Mouse (Mus musculus) retina, postnatal 7 days (tissue): ENCODE measurements around the gene Olfr1414.
"Not testable (repeated sequence)": the region's sequence is repeated elsewhere in the genome, so short reads cannot be mapped to it uniquely, and the experiment has no call there.

Source experiments
- DNase-seq: peaks from one replicate; pipeline ENCODE4 v3.0.0-alpha.2; 2012; ENCODE audit warnings: low read depth, low spot score

The Olfr1414 gene

DNA sequence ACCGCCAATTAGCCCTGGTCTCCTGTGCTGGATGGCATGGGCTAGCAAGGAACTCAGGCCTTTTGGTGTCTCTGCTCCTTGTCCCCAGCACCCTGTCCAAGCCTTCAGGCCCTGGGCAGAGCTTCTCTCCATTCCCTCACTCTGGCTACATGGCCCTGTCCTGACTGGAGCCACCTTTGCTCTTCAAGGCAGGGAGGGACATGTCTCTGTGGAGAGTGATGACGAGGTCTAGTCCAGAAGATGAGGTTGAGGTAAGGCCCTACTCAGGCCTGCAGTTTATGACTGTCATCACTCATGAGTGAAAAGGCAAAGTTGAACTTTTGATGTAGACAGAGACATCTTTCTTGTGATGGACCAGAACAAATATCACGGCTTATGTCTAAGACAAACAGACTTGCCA lies at the start of gene Olfr1414:
Olfr1414 (minus strand) TSS at position 101 of the 400 bp plus-strand sequence.
- no peak for DNase-seq

DNA sequence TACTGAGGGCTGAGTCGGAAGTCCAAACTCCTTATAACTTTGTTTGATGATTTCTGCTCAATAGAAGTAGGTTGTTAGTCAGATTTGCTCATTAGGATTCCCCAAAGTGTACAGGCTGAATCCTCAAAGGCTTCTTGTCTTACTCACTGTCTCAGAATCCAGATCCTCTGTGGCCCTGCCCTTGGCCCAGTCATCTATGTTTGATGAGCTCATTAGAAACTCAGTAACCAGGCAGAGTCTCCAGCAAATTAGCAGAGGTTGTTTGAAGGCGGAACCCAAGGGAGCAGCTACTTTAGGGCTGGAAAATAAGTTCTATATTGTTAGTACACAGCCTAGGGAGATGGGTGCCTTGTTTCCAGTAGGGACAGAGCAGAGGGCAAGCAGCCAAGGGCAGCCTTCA lies 27.5 kb upstream of the Olfr1414 start:
- DNase-seq: no peak

DNA sequence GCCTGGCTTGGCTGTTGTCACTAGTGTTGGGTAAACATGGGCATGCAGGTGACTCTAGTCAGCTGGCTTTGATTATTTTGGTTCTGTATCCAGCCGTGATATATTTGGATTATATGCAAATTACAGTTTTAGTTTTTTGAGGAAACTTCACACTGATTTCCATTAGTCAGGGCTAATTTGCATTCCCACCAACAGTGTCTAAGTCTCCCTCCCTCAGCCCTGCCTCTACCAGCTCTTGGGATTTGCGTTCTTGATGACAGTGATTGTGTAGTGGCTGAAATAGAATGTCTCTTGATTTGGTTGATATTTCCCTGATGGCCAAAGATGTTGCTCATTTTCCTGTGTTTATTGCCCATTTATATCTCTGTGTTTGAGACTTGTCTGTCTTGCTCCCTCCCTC lies 20.6 kb upstream of the Olfr1414 start:
- DNase-seq: no peak

DNA sequence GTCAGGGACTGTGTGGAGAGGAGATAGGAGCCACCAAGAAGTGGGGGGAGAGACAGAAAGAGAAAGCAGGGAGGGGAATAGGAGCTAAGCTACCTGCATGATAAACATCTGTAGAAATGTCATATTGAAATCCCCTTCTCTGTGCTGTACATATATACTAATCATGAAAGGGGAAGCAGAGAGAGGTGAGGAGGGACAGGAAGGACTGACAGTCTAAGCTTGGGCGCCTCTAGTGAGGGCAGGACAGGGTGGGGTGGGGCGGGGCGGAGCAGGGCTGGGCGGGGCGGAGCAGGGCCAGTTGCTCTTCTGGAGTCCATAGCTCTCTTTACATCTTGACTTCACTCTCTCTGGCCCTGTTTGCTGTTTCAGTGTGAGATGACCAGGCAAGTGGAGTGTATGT lies 18.5 kb upstream of the Olfr1414 start:
- no peak for DNase-seq

DNA sequence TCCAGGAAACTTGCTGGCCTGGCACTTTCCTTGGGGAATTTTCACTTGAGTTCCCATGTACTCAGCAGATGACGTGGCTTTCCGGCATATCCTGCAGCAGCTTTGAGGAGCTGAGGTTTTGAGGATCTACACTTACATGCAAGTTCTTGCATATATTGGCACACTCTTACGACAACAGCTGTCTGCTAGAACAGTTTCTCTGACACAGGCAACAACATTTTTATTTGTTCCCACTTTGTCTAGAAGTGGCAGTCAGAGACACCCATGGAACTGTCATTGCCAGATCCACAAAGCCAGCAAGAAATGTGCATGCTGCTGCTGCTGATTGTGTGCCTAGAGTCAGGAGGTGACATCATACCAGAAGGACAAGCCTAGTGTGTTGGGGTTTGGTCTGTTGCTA lies 5.3 kb upstream of the Olfr1414 start:
- no peak for DNase-seq

DNA sequence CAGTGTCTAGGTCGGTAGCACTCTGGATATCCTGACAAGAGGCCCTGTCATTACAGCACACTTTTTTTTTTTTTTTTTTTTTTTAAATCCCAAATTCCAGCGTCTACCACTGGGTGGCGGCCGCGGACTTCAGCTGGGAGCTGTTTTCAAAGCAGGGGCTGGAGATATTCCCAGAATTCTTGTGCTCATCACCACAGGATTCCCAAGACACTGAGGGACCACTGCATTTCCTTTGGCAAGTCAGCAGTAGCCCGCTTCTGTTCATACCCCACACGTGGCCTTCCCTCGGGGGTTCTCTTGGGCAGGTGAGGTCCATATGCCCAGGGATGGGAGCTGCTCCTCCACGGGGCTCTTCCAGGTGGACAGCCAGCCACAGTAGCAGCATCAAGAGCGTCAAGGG lies 2.9 kb upstream of the Olfr1414 start:
- DNase-seq: peak; percentile 54

DNA sequence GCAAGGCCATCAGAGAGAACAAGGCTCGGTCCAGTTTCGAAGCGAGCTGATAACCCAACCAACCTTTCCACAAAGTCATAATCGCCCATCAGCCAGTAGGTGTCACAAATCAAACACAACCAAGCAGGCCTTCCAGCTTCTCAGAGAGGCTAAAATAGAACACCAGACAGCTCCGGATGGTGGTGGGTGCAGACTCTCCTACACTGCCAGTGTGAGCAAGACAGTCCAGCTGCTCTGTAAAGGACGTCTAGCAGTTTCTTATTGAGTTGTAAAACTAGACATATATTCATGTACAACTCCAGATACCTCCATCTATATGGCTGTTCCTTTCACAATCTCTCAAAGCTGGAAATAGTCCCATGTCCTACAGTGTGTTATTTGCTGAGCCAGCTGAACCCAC lies 585 bp upstream of the Olfr1414 start:
- no peak for DNase-seq

DNA sequence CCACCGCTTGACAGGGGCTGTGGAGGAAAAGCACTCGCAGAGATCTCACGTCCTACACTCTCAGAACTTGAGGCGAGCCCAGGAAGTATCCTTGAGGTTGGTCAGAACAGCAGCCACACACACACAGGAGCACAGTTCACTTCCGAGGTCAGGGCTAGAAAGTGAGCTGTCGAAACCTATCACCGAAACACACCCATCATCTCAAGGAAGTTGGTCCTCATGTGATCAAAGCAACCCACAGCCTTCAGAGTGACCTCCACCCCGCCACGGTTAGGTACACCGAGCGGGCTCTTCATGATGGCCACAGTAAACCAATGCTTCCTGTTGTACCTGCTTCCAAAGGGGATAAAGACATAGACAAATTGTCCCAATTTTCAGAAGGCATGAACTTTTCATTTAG lies 3.1 kb downstream of the Olfr1414 start:
- DNase-seq: no peak

DNA sequence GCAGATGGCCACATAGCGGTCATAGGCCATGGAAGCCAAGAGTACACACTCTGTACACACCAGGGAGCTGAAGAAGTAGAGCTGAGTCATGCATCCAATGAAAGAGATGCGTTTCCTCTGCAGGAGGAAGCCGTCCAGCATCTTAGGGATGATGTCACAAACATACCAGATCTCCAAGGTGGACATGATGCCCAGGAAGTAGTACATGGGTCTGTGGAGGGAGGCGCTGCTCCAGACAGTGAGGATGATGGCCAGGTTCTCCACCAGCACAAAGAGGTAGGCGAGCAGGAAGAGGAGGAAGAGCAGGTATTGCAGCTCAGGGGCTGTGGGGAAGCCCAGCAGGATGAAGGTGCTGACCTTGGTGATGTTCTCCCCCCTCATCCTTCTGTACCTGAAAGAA lies 6.8 kb downstream of the Olfr1414 start:
- DNase-seq: not testable (repeated sequence)

DNA sequence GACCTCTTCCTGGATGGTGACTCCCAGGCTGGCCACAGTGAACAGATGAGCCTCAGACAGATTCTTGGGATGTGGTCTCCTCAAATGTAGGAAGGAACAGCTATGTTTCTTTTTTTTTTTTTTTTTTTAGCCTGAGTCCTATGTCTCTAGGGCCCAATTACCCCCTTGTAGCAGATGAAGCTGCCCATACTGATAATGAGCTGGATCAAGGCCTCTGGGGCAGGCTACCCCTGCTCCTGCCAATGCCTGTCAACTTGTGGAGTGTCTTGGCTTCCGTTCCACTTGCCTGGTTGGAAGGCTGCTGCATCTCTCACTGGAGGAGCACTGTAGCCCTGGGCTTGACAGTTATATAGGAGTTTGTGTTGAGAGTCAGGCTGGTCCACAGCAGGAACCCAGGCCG lies 22.5 kb downstream of the Olfr1414 start, which contains the start of gene Olfr1415:
Olfr1415 (minus strand) TSS at position 101 of the 400 bp plus-strand sequence.
- no peak for DNase-seq

DNA sequence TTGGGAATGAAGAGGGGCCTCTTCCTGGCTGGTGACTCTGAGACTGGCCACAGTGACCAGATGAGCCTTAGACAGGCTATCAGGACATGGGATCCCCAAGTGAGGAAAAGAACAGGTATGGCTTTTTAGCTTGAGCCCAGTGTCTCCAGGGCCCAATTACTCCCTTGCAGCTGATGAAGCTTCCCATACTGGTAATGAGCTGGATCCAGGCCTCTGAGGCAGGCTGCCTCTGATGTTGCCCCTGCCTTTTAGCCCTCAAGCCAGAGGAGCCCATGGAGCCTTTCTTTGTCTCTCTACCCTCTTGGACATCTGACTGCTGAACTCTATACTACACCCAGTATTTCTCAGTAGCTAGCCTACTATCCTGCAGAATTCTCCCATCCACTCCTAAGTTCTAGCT lies 33.4 kb downstream of the Olfr1414 start, which contains the start of gene Olfr1416:
Olfr1416 (minus strand) TSS at position 101 of the 400 bp plus-strand sequence.
- DNase-seq: no peak

DNA sequence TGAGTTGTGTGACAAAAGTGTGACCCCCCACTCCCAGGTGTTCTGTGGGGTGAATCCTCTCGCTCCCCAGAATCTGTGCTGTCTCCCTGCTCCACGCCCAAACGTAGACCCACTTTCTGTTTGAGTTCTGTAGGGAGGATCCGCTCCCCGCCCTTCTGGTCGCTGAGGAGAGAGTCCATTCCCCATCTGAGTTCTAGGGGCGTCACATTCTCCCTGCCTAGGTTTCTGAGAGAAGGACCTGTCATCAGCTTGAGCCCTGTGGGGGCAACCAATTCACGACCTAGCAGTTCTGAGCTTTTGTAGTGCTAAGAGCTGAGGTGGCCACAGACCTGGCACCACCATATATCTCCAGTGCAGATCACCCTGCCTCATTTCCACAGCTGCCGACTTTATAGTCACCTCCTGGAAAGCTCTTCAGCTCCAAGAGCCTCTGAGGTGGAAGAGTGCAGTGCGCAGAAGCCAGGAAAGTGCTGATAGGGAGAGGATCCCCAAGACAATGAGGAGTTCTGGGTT lies 44.3 kb downstream of the Olfr1414 start:
- DNase-seq: no peak

DNA sequence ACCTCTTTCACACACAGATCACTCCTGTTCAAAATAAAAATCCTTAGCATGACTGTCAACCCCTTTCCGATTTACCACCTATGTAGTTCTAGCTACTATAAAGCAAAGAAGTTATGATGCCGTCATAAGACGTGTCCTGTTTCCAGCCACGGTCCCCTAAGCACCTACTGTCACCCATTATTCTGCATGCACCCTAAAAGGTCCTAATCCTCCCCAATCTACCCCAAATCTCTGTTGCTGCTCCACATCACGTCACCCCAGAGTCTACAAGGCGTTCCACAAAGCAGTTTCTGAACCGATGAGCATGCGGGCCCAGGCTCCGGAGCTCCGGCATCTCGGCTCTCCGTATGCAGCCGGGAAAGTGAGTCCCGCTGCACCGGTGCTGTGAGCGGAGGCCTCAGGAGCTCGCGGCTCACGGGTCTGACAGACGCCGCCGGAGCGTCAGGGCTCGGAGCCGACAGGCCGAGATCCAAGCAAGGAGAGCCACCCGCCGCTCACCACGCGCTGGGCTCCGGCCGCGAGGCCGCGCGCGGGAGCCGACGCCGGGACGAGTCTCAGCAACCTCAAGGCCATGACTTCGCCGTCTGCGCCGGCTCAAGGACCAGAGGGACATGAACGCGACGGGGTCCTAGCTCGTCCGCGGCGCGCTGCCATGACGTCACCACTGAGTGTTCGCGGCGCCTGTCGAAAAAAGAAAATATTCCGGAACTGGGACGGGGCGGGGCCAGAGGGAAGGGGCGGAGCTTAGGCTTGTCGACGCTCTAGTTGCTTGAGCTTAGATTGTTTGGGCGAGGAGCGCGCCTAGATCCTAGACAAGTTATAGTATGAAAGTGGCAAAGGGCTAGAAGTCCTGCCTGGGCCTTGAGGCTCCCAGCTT lies 45.1 kb downstream of the Olfr1414 start, which contains the start of gene Ndufa10:
Ndufa10 (minus strand) TSS at position 696 of the 877 bp plus-strand sequence.
- DNase-seq: peak; percentile 94

DNA sequence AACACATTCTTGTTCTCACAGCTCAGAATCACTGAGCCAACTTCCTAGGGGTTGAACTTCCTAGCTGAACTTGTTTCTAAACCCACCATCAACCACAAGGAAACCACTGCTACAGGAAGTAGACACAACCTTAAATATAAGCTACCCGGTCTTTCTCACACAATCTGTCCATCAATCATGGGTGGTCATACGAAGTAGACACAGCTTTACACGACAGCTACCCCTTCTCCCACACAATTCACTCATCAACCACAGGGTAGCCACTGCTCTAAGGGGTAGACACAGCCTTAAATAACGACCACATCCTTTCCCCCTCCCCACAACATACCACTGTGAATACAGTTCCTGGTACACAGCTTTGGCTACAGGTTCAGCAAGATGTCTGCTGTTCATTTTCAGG lies 49.6 kb downstream of the Olfr1414 start:
- DNase-seq: no peak

DNA sequence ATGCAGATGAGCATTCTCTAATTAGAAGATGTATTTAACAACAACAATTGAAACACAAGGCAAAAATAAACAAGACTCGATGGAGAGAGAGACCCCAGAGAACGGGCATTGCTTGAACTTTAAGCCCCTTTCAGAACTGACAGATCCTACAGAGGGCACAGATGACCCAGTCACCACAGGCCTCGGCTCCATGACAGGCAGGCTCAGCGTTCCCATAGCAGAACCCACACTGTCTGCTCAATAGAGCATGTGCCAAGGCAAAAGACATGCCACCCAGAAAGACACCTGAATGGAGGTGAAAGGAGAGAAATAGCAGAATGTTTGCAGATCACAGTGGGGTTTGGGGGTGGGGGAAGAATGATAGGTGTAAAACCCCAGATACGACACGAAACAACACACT lies 60.0 kb downstream of the Olfr1414 start:
- DNase-seq: no peak

DNA sequence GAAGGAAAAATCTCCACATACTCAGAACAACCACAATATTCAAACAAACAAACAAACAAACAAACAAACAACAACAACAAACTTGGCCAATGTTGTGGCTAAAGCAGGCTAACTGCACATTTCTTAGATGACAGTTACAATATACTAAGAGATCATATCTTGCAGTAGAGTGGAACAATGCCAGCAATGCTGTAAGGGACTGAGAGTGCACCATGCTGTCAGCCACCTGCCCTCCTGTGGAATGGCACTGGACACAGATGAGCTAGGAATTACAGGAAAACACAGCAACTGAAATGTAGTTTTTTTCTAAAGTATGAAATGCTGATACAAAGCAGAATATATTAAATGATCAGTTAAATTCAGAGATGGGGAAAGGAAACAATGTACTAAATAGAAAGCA lies 60.7 kb downstream of the Olfr1414 start:
- DNase-seq: no peak
